Mouse (Mus musculus) lung, embryonic 15.5 days (tissue): Measurements from ENCODE around the gene Olfr616. TPM values are rescaled to one million over a fixed set of nuclear protein-coding genes. Genes with fewer than 3 reads are reported as not detected.
"Not testable (repeated sequence)": the region's sequence is repeated elsewhere in the genome, so short reads cannot be mapped to it uniquely, and the experiment has no call there.

Source experiments
- ATAC-seq: fragments of 200-750 bp; cut with Nextera tagmentation; 2 replicates; pipeline ENCODE4 v1.8.0; 2017; ENCODE audit warnings: moderate number of reproducible peaks, borderline replicate concordance; ENCODE audit not compliant: low FRiP score, low TSS enrichment; ENCODE audit errors: extremely low read depth
- H3K27ac ChIP-seq: fragments of 300-500 bp; sonication (generic); 2 replicates; pipeline ENCODE4 v1.5.1; 2015; ENCODE audit warnings: moderate library complexity, mild to moderate bottlenecking, inconsistent platforms
- H3K27me3 ChIP-seq: fragments of 300-500 bp; sonication (generic); 2 replicates; pipeline ENCODE4 v1.6.1; 2015; ENCODE audit warnings: inconsistent platforms
- H3K36me3 ChIP-seq: fragments of 300-500 bp; sonication (generic); 2 replicates; pipeline ENCODE4 v1.6.1; 2015; ENCODE audit warnings: inconsistent platforms
- H3K4me1 ChIP-seq: fragments of 300-500 bp; sonication (generic); 2 replicates; pipeline ENCODE4 v1.6.1; 2015; ENCODE audit warnings: inconsistent platforms
- H3K4me2 ChIP-seq: fragments of 300-500 bp; sonication (generic); 2 replicates; pipeline ENCODE4 v1.6.1; 2015; ENCODE audit warnings: inconsistent platforms, mild to moderate bottlenecking, moderate library complexity
- H3K4me3 ChIP-seq: fragments of 300-500 bp; sonication (generic); 2 replicates; pipeline ENCODE4 v1.5.1; 2015; ENCODE audit warnings: mild to moderate bottlenecking, inconsistent platforms
- H3K9ac ChIP-seq: fragments of 300-500 bp; sonication (generic); 2 replicates; pipeline ENCODE4 v1.6.1; 2015; ENCODE audit warnings: inconsistent platforms
- H3K9me3 ChIP-seq: fragments of 300-500 bp; sonication (generic); 2 replicates; pipeline ENCODE4 v1.6.1; 2016; ENCODE audit warnings: inconsistent platforms
- WGBS: fragments of 180-500 bp; shearing (Covaris S2); methylation state at CpG from one replicate; pipeline ENCODE4 v1.1.7; 2015; 5-methylcytosine and 5-hydroxymethylcytosine counted together
- polyA plus RNA-seq: library from polyadenylated mRNA; unstranded; fragments of >200 nt; fragmentation: Nextera tagmentation; extraction: Ambion mirVana; gene quantifications from 2 replicates; pipeline ENCODE4 v1.2.1, GENCODE M21; 2015

The Olfr616 gene
- polyA plus RNA-seq: not detected in 2 replicates

GRCm38 (mm10) chr7:103569043-103569442 lies at the start of gene Olfr616:
Gene Olfr616 (minus strand): TSS chr7:103569143.
- Histone ChIP-seq H3K4me2 (no peak within 1 kb of the TSS), H3K4me3 (no peak within 1 kb of the TSS), H3K4me1 (no peaks in the 10 kb centered on the region), H3K9me3 (no peaks in the 10 kb centered on the region), H3K9ac (no peak within 1 kb of the TSS), H3K27ac (no peak within 1 kb of the TSS), H3K36me3 (no peaks in the 10 kb centered on the region), H3K27me3 (no peaks in the 10 kb centered on the region)
- WGBS: 67% methylated on average over 3 of the region's 3 CpGs
- no peak for ATAC-seq

- Histone ChIP-seq H3K9me3 (no peaks in the 10 kb centered on the region), H3K27me3 (no peaks in the 10 kb centered on the region), H3K9ac (no peak within 1 kb of the TSS), H3K27ac (no peak within 1 kb of the TSS), H3K4me1 (no peaks in the 10 kb centered on the region), H3K4me2 (no peak within 1 kb of the TSS), H3K4me3 (no peak within 1 kb of the TSS), H3K36me3 (no peaks in the 10 kb centered on the region)
- 56% methylated on average over 2 of the region's 2 CpGs for WGBS
- ATAC-seq: no peak
Observed at GRCm38 (mm10) chr7:103612434-103612833, 43.5 kb upstream of the Olfr616 start, which contains the start of gene Olfr620. Gene Olfr620 (minus strand): TSS chr7:103612534.

- Histone ChIP-seq H3K27ac (no peak overlapping the region), H3K4me1 (no peaks in the 10 kb centered on the region), H3K27me3 (no peaks in the 10 kb centered on the region), H3K9me3 (no peaks in the 10 kb centered on the region), H3K9ac (no peak overlapping the region), H3K36me3 (no peaks in the 10 kb centered on the region), H3K4me3 (no peak overlapping the region), H3K4me2 (no peak overlapping the region)
- no peak for ATAC-seq
- WGBS: 62% methylated on average over 2 of the region's 2 CpGs
Observed at GRCm38 (mm10) chr7:103607425-103607824, 38.5 kb upstream of the Olfr616 start.

GRCm38 (mm10) chr7:103600275-103600674 lies 31.3 kb upstream of the Olfr616 start, which contains the start of gene Olfr619:
Gene Olfr619 (plus strand): TSS chr7:103600575.
- Histone ChIP-seq H3K27me3 (no peaks in the 10 kb centered on the region), H3K9ac (no peak within 1 kb of the TSS), H3K4me3 (no peak within 1 kb of the TSS), H3K4me1 (no peaks in the 10 kb centered on the region), H3K4me2 (no peak within 1 kb of the TSS), H3K9me3 (no peaks in the 10 kb centered on the region), H3K27ac (no peak within 1 kb of the TSS), H3K36me3 (no peaks in the 10 kb centered on the region)
- no peak for ATAC-seq

- Histone ChIP-seq H3K36me3 (no peaks in the 10 kb centered on the region), H3K9me3 (no peaks in the 10 kb centered on the region), H3K9ac (no peak within 1 kb of the TSS), H3K4me3 (no peak within 1 kb of the TSS), H3K27ac (no peak within 1 kb of the TSS), H3K4me2 (no peak within 1 kb of the TSS), H3K4me1 (no peaks in the 10 kb centered on the region), H3K27me3 (no peaks in the 10 kb centered on the region)
- ATAC-seq: no peak
- WGBS: 57% methylated on average over 2 of the region's 2 CpGs
Observed at GRCm38 (mm10) chr7:103589803-103590202, 20.9 kb upstream of the Olfr616 start, which contains the start of gene Olfr618. Gene Olfr618 (plus strand): TSS chr7:103590103.

GRCm38 (mm10) chr7:103572761-103573160 lies 3.8 kb upstream of the Olfr616 start, which contains the start of gene Olfr617:
Gene Olfr617 (plus strand): TSS chr7:103573061.
- 83% methylated on average over 1 of the region's 1 CpGs for WGBS
- H3K27me3 ChIP-seq: no peaks in the 10 kb centered on the region
- H3K4me3 ChIP-seq: no peak within 1 kb of the TSS
- no peak for ATAC-seq
- H3K4me2 ChIP-seq: no peak within 1 kb of the TSS
- no peaks in the 10 kb centered on the region for H3K9me3 ChIP-seq
- no peaks in the 10 kb centered on the region for H3K36me3 ChIP-seq
- no peak within 1 kb of the TSS for H3K9ac ChIP-seq
- no peaks in the 10 kb centered on the region for H3K4me1 ChIP-seq
- no peak within 1 kb of the TSS for H3K27ac ChIP-seq

GRCm38 (mm10) chr7:103555779-103556178 lies 13.2 kb downstream of the Olfr616 start, which contains the start of gene Olfr615:
Gene Olfr615 (plus strand): TSS chr7:103556079.
- H3K4me2 ChIP-seq: no peak within 1 kb of the TSS

GRCm38 (mm10) chr7:103547774-103548173 lies 21.2 kb downstream of the Olfr616 start, which contains the start of gene Olfr613:
Gene Olfr613 (plus strand): TSS chr7:103548074.
- ATAC-seq: no peak
- Histone ChIP-seq H3K4me3 (no peak within 1 kb of the TSS), H3K9ac (no peak within 1 kb of the TSS), H3K36me3 (no peaks in the 10 kb centered on the region), H3K27me3 (no peaks in the 10 kb centered on the region), H3K4me2 (no peak within 1 kb of the TSS), H3K9me3 (no peaks in the 10 kb centered on the region), H3K4me1 (no peaks in the 10 kb centered on the region), H3K27ac (no peak within 1 kb of the TSS)
- 54% methylated on average over 2 of the region's 2 CpGs for WGBS

More at GRCm38 (mm10) chr7:103555779-103556178, 13.2 kb downstream of the Olfr616 start, which contains the start of gene Olfr615:
- H3K9me3 ChIP-seq: no peaks in the 10 kb centered on the region
- 79% methylated on average over 2 of the region's 2 CpGs for WGBS
- no peak within 1 kb of the TSS for H3K4me3 ChIP-seq
- no peak within 1 kb of the TSS for H3K27ac ChIP-seq
- H3K9ac ChIP-seq: no peak within 1 kb of the TSS
- H3K4me1 ChIP-seq: no peaks in the 10 kb centered on the region
- no peaks in the 10 kb centered on the region for H3K27me3 ChIP-seq
- no peak for ATAC-seq
- H3K36me3 ChIP-seq: no peaks in the 10 kb centered on the region

GRCm38 (mm10) chr7:103542617-103543016 lies 26.3 kb downstream of the Olfr616 start, which contains the start of gene Olfr612:
Gene Olfr612 (minus strand): TSS chr7:103542717.
- not testable (repeated sequence) for H3K27ac ChIP-seq, H3K4me1 ChIP-seq, H3K27me3 ChIP-seq, H3K4me3 ChIP-seq, H3K9me3 ChIP-seq, H3K36me3 ChIP-seq, H3K9ac ChIP-seq, ATAC-seq, H3K4me2 ChIP-seq
- WGBS: 75% methylated on average over 2 of the region's 2 CpGs

- H3K27me3 ChIP-seq, H3K4me1 ChIP-seq, H3K4me3 ChIP-seq, H3K36me3 ChIP-seq, H3K9ac ChIP-seq, H3K4me2 ChIP-seq, ATAC-seq, H3K27ac ChIP-seq, H3K9me3 ChIP-seq: not testable (repeated sequence)
- 31% methylated on average over 1 of the region's 1 CpGs for WGBS
Observed at GRCm38 (mm10) chr7:103520746-103521145, 48.2 kb downstream of the Olfr616 start, which contains the start of gene Olfr611. Gene Olfr611 (minus strand): TSS chr7:103520846.
